Mouse (Mus musculus): ENCODE measurements around the gene Caln1. TPM values are rescaled to one million over a fixed set of nuclear protein-coding genes. Genes with fewer than 3 reads are reported as not detected.
"Not testable (repeated sequence)": the region's sequence is repeated elsewhere in the genome, so short reads cannot be mapped to it uniquely, and the experiment has no call there.

The Caln1 gene
- total RNA-seq, 4 experiments from 2014 or later: 0.03 TPM; not detected in 3

GRCm38 (mm10) chr5:130547496-130547895 is 178.2 kb downstream of the Caln1 start:
- DNase-seq (ENCODE audit: low spot score): no peak

GRCm38 (mm10) chr5:130553916-130554315 is 184.7 kb downstream of the Caln1 start:
- no peak for DNase-seq (ENCODE audit: low spot score)

GRCm38 (mm10) chr5:130563146-130563545 is 193.9 kb downstream of the Caln1 start:
- no peak for DNase-seq (ENCODE audit: low spot score)

DNA sequence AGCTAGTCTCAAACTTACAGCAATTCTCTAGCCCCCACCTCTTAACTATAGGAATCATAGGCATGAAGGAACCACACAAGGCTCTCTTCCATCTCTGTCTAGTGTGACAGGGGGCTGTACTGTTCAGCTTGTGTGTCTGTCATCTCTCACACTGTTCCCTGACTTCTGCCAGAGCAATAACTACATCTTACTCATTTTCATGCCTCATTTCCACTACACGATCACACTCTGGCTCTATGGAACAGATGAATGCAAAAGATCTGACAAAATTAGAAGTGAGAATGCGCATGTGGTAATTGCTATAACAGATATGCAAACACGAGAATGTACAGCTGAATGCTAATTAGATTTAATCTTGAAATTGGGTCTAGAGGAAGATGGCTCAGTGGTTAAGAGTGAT is 196.7 kb downstream of the Caln1 start:
- DNase-seq (ENCODE audit: low spot score): no peak

- DNase-seq (ENCODE audit: low spot score): no peak
These were observed 208.3 kb downstream of the Caln1 start for GRCm38 (mm10) chr5:130577581-130577980.

DNA sequence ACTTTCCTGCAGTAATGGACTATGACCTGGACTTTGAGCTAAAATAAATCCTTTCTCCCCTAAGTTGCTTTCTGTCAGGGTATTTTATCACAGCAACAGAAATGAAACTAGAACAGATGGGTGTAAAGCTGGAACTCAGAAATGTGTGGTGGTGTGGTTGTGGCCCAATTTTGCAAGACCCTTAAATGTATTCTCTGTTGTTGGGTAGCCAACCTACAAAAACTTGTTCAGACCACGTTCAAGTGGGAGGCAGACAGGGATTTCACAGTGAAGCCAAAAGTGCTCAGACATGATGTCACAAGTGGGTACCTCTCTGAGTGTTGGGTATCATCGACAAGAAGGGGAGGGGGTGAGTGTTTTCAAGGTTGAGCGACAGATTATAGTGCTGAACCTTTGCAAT is 214.8 kb downstream of the Caln1 start:
- DNase-seq (ENCODE audit: low spot score): no peak

- no peak for DNase-seq (ENCODE audit: low spot score)
These were observed 217.0 kb downstream of the Caln1 start for GRCm38 (mm10) chr5:130586257-130586656.

- DNase-seq (ENCODE audit: low spot score): no peak
These were observed 227.3 kb downstream of the Caln1 start for GRCm38 (mm10) chr5:130596541-130596940.

DNA sequence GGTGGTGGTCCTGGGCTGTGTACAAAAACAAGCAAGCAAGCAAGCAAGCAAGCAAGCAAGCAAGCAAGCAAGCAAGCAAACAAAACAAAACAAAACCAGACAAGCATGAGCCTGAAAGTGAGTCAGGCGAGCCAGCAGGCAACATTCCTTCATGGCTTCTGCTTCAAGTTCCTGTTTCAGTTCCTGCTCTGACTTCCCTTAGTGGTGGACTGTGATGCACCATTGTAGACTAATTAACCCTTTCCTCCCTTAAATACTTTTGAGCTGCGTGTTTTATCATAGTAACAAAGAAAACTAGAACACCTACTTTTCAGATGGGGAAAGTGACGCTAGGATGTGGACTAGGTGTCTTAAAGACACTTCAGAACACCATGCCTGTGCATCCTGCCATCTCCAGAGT is 244.4 kb downstream of the Caln1 start:
- no peak for DNase-seq (ENCODE audit: low spot score)

- peak; percentile 1 for DNase-seq (ENCODE audit: low spot score)
These were observed 245.0 kb downstream of the Caln1 start for GRCm38 (mm10) chr5:130614209-130614608.

DNA sequence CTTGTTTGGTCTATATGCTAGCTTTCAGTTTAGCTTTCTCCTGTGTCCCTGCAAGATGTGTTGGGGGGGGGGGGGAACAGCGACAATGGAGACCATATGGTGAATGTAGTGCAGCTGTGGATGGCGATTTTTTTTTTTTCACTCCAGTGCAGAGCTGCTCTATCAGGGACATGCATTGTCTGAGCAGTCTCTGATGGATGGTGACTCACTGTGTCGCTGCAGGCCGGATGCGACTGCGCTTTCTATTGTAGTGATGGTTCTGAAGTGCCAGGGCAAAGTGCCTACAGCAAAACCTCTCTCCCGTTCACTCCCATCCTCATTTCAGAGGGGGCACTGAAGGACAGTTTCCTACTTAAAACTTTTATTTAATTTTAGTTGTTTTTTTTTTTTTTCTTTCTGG is 250.8 kb downstream of the Caln1 start:
- DNase-seq (ENCODE audit: low spot score): no peak

GRCm38 (mm10) chr5:130623206-130623605 is 254.0 kb downstream of the Caln1 start:
- DNase-seq (ENCODE audit: low spot score): peak; percentile 72

- no peak for DNase-seq (ENCODE audit: low spot score)
These were observed 258.5 kb downstream of the Caln1 start for GRCm38 (mm10) chr5:130627800-130628199.

- no peak for DNase-seq (ENCODE audit: low spot score)
These were observed 266.1 kb downstream of the Caln1 start for GRCm38 (mm10) chr5:130635397-130635796.

DNA sequence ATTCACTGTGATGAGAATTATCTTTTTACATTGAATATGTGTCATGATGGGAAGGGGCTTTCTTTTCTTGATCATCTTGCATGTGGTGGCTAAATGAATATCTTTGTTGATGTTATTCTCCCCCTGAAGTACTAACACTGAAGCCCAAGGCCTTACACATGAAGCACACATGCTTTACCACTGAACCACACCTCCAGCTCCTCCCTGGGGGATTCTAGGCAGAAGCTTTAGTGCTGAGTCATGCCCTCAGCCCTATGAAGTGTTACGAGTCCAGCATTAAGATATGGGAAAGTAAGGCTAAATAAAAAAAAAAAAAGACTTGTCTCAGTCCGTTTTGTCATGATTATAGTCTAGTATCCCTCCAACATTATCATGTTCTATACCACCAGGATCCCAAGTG is 272.6 kb downstream of the Caln1 start:
- no peak for DNase-seq (ENCODE audit: low spot score)

DNA sequence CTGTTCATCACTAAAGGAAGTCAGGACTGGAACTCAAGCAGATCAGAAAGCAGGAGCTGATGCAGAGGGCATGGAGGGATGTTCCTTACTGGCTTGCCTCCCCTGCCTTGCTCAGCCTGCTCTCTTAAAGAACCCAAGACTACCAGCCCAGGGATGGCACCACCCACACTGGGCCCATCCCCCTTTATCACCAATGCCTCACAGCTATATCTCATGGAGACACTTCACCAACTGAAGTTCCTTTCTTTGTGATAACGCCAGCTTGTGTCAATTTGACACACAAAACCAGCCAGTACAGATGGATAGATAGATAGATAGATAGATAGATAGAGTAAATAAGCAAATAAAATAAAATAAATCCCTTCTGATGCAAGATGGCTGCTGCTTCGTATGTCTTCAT is 276.9 kb downstream of the Caln1 start:
- DNase-seq (ENCODE audit: low spot score): not testable (repeated sequence)

GRCm38 (mm10) chr5:130658141-130658540 is 288.9 kb downstream of the Caln1 start:
- no peak for DNase-seq (ENCODE audit: low spot score)

- no peak for DNase-seq (ENCODE audit: low spot score)
These were observed 296.8 kb downstream of the Caln1 start for GRCm38 (mm10) chr5:130666091-130666490.

GRCm38 (mm10) chr5:130672588-130672987 is 303.3 kb downstream of the Caln1 start:
- no peak for DNase-seq (ENCODE audit: low spot score)

- no peak for DNase-seq (ENCODE audit: low spot score)
These were observed 303.8 kb downstream of the Caln1 start for GRCm38 (mm10) chr5:130673092-130673491.

GRCm38 (mm10) chr5:130677895-130678294 is 308.6 kb downstream of the Caln1 start:
- no peak for DNase-seq (ENCODE audit: low spot score)

- no peak for DNase-seq (ENCODE audit: low spot score)
These were observed 316.8 kb downstream of the Caln1 start for GRCm38 (mm10) chr5:130685911-130686658.

DNA sequence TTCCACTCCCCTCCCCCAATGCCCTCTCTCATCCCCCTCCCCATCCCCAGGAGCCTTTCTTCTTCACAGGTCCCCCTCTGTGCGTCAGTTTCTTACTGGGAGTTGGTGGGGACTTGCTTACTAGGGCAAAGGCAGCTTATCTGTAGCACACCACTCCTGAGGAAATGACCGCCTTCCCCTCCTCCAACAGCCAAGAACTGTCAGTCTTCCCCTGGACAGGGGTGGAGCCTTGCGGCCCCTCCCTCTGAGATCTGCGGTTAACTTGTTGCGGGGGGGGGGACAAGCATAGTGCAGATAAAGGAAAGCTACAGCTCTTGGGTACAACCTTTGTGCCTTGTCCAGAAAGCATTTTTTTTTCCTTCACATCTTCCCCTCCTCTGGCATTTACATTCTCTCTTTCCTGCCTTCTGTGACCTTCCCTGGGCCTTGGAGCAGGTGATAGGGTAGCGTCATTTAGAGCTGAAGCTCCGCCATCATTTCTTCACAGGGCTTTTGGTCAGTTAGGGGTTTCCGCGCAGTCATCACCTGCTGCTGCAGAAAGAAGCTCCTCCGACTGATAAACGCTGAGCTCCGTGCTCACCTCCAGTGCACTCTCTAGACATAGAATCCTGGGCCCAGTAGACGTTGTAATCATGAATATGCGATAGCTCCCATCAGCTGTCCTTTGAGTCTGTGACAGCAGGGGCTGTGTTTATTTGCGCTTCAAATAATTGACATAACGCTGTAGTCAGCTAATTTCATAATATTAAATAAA is 319.3 kb downstream of the Caln1 start:
- no peak for DNase-seq (ENCODE audit: low spot score)
